Mouse (Mus musculus) lung, embryonic 15.5 days (tissue): ENCODE results near the gene Lrig2. TPM values are rescaled to one million over a fixed set of nuclear protein-coding genes. Genes with fewer than 3 reads are reported as not detected.
"Not testable (repeated sequence)": the region's sequence is repeated elsewhere in the genome, so short reads cannot be mapped to it uniquely, and the experiment has no call there.

ENCODE experiments used
- ATAC-seq: fragments of 200-750 bp; cut with Nextera tagmentation; 2 replicates; pipeline ENCODE4 v1.8.0; 2017; ENCODE audit warnings: moderate number of reproducible peaks, borderline replicate concordance; ENCODE audit not compliant: low FRiP score, low TSS enrichment; ENCODE audit errors: extremely low read depth
- H3K27ac ChIP-seq: fragments of 300-500 bp; sonication (generic); 2 replicates; pipeline ENCODE4 v1.5.1; 2015; ENCODE audit warnings: moderate library complexity, mild to moderate bottlenecking, inconsistent platforms
- H3K27me3 ChIP-seq: fragments of 300-500 bp; sonication (generic); 2 replicates; pipeline ENCODE4 v1.6.1; 2015; ENCODE audit warnings: inconsistent platforms
- H3K36me3 ChIP-seq: fragments of 300-500 bp; sonication (generic); 2 replicates; pipeline ENCODE4 v1.6.1; 2015; ENCODE audit warnings: inconsistent platforms
- H3K4me1 ChIP-seq: fragments of 300-500 bp; sonication (generic); 2 replicates; pipeline ENCODE4 v1.6.1; 2015; ENCODE audit warnings: inconsistent platforms
- H3K4me2 ChIP-seq: fragments of 300-500 bp; sonication (generic); 2 replicates; pipeline ENCODE4 v1.6.1; 2015; ENCODE audit warnings: inconsistent platforms, mild to moderate bottlenecking, moderate library complexity
- H3K4me3 ChIP-seq: fragments of 300-500 bp; sonication (generic); 2 replicates; pipeline ENCODE4 v1.5.1; 2015; ENCODE audit warnings: mild to moderate bottlenecking, inconsistent platforms
- H3K9ac ChIP-seq: fragments of 300-500 bp; sonication (generic); 2 replicates; pipeline ENCODE4 v1.6.1; 2015; ENCODE audit warnings: inconsistent platforms
- H3K9me3 ChIP-seq: fragments of 300-500 bp; sonication (generic); 2 replicates; pipeline ENCODE4 v1.6.1; 2016; ENCODE audit warnings: inconsistent platforms
- WGBS: fragments of 180-500 bp; shearing (Covaris S2); methylation state at CpG from one replicate; pipeline ENCODE4 v1.1.7; 2015; 5-methylcytosine and 5-hydroxymethylcytosine counted together
- polyA plus RNA-seq: library from polyadenylated mRNA; unstranded; fragments of >200 nt; fragmentation: Nextera tagmentation; extraction: Ambion mirVana; gene quantifications from 2 replicates; pipeline ENCODE4 v1.2.1, GENCODE M21; 2015

Lrig2 gene
- polyA plus RNA-seq, 1 experiment from 2014 or later: 15.4 TPM

DNA sequence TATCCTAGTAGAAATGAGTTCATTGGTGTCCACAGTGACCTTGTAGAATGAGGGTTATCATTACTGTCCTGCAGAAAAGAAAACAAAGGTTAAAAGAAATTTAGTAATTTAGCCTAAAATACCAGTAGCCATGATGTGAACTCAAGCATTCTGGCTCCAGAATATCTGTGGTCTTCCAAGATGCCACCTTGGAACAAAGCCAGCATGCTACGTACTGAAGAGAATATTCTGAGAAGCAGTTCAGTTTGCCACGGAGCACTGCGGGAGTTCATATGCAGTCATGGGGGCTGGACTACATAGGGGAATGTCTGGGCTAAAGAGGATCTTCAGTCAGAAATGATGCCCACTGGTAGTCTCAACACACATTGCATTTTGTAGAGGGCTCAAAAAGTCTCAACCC, 67.6 kb downstream of the Lrig2 start:
- H3K4me3 ChIP-seq: no peak overlapping the region
- ATAC-seq: no peak
- no peaks in the 10 kb centered on the region for H3K27me3 ChIP-seq
- no peak overlapping the region for H3K9ac ChIP-seq
- H3K9me3 ChIP-seq: no peaks in the 10 kb centered on the region
- H3K4me1 ChIP-seq: peaks cover 28% of the 10 kb centered on the region
- no peak overlapping the region for H3K27ac ChIP-seq
- H3K4me2 ChIP-seq: no peak overlapping the region
- no peaks in the 10 kb centered on the region for H3K36me3 ChIP-seq
- WGBS: 63% methylated on average over 3 of the region's 3 CpGs

DNA sequence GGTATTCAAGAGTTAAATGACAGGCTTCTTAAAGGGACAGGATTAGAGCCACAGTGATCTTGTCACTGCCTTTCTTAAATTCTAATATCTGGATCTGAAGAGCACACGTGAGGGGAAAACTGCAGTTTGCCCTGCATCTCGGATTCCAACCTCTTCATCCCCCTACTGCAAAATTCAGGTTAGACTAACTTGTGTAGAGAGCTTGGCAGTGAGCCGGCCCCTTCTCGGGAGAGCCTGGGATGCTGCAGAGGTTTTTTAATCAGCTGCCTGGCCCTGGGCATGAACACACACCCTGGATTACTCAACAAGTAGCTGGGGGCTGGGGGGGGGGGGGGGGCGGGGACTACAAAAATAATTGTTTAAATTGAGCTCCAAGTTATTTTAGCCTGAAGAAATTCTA, 69.4 kb downstream of the Lrig2 start:
- no peaks in the 10 kb centered on the region for H3K36me3 ChIP-seq
- H3K4me1 ChIP-seq: peaks cover 30% of the 10 kb centered on the region
- ATAC-seq: no peak
- H3K27ac ChIP-seq: peak overlapping the region; percentile 90
- H3K4me2 ChIP-seq: peak overlapping the region; percentile 48
- H3K4me3 ChIP-seq: peak overlapping the region; percentile 12; the same call in 1 of the 2 replicates
- H3K27me3 ChIP-seq: no peaks in the 10 kb centered on the region
- H3K9me3 ChIP-seq: no peaks in the 10 kb centered on the region
- peak overlapping the region; percentile 39; the same call in 1 of the 2 replicates for H3K9ac ChIP-seq
- WGBS: 12% methylated on average over 5 of the region's 5 CpGs

DNA sequence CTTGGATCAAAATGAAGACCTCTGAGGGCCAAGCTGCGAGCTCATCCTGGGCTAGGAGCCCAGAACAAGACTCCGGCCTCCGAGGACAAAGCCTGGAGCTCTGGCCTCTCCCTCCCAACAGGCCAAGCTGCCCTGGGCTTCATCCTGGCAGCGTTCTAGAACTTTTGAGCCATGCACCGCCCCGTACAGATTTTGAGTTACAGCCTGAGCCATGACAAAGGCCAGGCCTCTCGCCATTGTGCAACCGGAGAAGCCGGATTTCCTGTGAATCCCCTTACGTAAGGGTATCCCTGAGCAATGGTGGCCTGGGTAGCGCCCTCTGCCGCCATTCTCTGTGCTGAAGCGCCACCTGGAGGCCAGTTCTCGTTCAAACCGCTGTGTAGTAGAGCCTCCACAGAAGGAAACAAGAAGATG, 69.8 kb downstream of the Lrig2 start:
- Histone ChIP-seq H3K4me1 (peaks cover 30% of the 10 kb centered on the region), H3K4me3 (peak overlapping the region; percentile 12; the same call in 1 of the 2 replicates), H3K9ac (peak overlapping the region; percentile 39; the same call in 1 of the 2 replicates), H3K27me3 (no peaks in the 10 kb centered on the region), H3K27ac (peak overlapping the region; percentile 90), H3K4me2 (peak overlapping the region; percentile 48), H3K9me3 (no peaks in the 10 kb centered on the region), H3K36me3 (no peaks in the 10 kb centered on the region)
- ATAC-seq: peak; percentile 95
- WGBS: 2% methylated on average over 15 of the region's 15 CpGs

DNA sequence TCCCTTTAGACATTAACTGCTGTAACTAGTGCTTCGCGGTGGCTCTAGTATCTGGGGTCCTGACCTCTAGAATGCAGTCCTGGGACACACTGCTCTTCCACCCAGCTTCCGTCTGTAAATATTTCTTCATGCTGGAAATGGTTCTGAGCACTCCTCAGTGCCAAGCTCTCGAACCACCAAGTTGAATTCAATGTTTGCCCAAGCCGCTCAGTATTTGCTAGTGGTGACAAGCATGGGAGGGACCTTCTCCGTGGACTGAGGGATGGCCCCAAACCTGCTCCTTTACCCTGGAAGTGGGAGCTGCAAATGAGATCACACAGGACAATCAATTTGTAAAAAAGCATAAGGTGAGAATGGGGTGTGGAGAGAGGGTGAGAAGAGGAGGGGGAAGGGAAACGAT, 70.3 kb downstream of the Lrig2 start:
- Histone ChIP-seq H3K27ac (peak overlapping the region; percentile 90), H3K9ac (peak overlapping the region; percentile 14; the same call in 1 of the 2 replicates), H3K36me3 (no peaks in the 10 kb centered on the region), H3K4me1 (peaks cover 30% of the 10 kb centered on the region), H3K4me2 (peak overlapping the region; percentile 48), H3K4me3 (peak overlapping the region; percentile 12; the same call in 1 of the 2 replicates), H3K27me3 (no peaks in the 10 kb centered on the region), H3K9me3 (no peaks in the 10 kb centered on the region)
- ATAC-seq: peak; percentile 50; the same call in 1 of the 2 replicates
- 50% methylated on average over 7 of the region's 7 CpGs for WGBS

DNA sequence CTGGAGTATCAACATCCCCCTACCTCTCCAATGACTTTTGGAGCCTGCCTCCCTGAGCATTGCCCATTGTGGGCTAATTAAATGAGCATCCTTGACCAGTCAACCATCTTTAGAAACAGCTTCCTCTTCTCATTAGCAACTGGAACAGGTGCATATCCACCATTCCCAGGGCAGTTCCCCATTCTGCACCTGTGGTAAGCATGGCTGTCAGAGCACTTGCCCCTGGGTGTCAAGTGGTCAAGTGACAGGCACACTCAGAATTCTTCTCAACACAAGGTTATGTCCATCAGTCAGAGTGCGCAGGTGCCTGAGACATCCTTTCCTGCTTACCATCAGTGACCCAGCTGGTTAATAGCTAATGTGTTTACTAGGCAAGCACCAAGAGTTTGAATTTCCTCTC, 72.9 kb downstream of the Lrig2 start:
- Histone ChIP-seq H3K9ac (no peak overlapping the region), H3K36me3 (no peaks in the 10 kb centered on the region), H3K27ac (no peak overlapping the region), H3K9me3 (no peaks in the 10 kb centered on the region), H3K4me2 (no peak overlapping the region), H3K4me3 (no peak overlapping the region), H3K27me3 (no peaks in the 10 kb centered on the region), H3K4me1 (peaks cover 30% of the 10 kb centered on the region)
- WGBS: 83% methylated on average over 1 of the region's 1 CpGs
- ATAC-seq: no peak

DNA sequence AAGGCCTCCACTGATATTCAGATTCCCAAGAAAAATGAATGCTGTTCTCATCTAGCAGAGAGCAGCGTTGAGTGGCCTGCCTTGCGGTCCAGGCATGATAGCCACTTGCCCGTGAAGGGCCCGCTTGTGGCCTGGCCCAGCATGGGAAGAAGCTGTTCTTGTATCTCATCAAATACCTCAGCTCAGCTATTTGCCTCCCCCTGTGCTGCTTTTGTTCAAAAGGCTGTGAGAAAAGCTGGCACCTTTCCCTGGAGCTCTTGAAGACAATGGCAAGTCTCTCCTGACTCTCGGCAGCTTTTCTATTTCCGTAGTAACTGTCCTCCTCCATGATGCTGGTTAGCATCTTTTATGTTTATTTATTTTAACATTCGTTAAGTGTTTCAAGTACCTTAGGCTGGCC, 74.1 kb downstream of the Lrig2 start:
- Histone ChIP-seq H3K9ac (no peak overlapping the region), H3K36me3 (no peaks in the 10 kb centered on the region), H3K27ac (no peak overlapping the region), H3K9me3 (no peaks in the 10 kb centered on the region), H3K27me3 (no peaks in the 10 kb centered on the region), H3K4me3 (no peak overlapping the region), H3K4me1 (peaks cover 30% of the 10 kb centered on the region), H3K4me2 (no peak overlapping the region)
- WGBS: 54% methylated on average over 7 of the region's 7 CpGs
- no peak for ATAC-seq

DNA sequence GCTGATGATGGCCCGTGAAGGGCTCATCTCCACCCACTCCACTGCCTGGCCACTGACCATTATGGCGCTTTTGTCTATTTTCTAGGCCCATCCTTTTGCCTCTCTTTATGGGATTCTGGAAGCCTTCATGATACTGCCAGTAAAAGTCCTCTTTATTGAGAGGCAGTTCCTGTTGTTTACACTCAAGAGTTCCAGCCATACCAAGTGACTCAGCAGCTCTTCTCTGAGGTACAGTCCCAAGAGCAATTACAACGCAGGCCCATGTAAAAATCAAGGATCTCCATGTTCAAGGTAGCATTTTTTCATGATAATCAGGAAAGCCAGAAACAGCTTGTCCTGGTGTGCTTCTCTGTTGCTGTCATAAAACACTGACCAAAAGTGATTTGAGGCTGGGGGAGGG, 75.8 kb downstream of the Lrig2 start:
- Histone ChIP-seq H3K4me2 (no peak overlapping the region), H3K4me1 (peaks cover 31% of the 10 kb centered on the region), H3K27ac (no peak overlapping the region), H3K9me3 (no peaks in the 10 kb centered on the region), H3K36me3 (no peaks in the 10 kb centered on the region), H3K27me3 (no peaks in the 10 kb centered on the region), H3K9ac (no peak overlapping the region), H3K4me3 (no peak overlapping the region)
- ATAC-seq: no peak
- WGBS: 91% methylated on average over 3 of the region's 3 CpGs

DNA sequence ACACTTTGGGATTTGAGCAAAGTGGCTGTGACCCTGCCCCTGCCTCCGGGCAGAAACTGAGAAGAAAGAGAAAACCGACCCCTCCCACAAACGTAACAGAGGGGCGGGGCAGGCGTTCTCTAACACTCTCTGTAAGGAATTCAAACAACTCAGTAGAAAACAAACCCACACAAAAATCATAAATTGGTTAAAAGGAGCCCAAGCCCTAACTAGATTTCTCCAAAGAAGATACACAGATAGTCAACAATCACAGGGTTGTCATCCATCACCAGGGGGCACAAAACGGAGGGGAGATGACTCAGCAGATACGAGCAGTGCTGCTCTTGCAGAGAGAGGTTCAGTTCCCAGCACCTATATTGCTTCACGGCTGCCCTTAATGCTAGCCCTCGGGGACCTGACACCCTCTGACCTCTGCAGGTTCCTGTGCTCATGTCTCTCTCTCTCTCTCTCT, 77.4 kb downstream of the Lrig2 start:
- peak overlapping the region; percentile 14 for H3K4me3 ChIP-seq
- H3K9ac ChIP-seq: no peak overlapping the region
- H3K4me2 ChIP-seq: peak overlapping the region; percentile 49
- peaks cover 25% of the 10 kb centered on the region for H3K4me1 ChIP-seq
- 4% methylated on average over 9 of the region's 9 CpGs for WGBS
- H3K9me3 ChIP-seq: no peaks in the 10 kb centered on the region
- ATAC-seq: no peak
- H3K27me3 ChIP-seq: no peaks in the 10 kb centered on the region
- no peak overlapping the region for H3K27ac ChIP-seq
- H3K36me3 ChIP-seq: no peaks in the 10 kb centered on the region

DNA sequence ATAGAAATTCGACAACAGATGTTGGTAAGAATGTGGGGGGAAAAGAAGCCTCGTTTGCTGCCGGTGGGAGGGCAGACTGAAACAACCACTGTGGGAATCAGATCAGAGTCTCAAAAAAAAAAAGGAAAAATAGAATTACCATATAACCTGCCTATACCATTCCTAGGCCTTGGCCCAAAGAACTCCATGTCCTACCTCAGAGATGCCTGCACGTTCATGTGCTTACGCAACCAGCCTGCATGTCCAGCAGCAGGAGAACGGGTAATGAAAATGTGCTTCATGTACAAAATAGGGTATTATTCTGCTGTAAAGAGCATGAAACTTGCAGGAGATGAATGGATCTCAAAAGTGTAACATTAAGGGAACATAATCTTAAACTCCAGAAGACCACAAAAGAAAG, 79.1 kb downstream of the Lrig2 start:
- Histone ChIP-seq H3K36me3 (no peaks in the 10 kb centered on the region), H3K9me3 (no peaks in the 10 kb centered on the region), H3K27me3 (no peaks in the 10 kb centered on the region), H3K4me1 (peaks cover 25% of the 10 kb centered on the region), H3K4me2 (no peak overlapping the region), H3K4me3 (no peak overlapping the region), H3K9ac (no peak overlapping the region), H3K27ac (peak overlapping the region; percentile 60)
- 66% methylated on average over 6 of the region's 6 CpGs for WGBS
- ATAC-seq: no peak

DNA sequence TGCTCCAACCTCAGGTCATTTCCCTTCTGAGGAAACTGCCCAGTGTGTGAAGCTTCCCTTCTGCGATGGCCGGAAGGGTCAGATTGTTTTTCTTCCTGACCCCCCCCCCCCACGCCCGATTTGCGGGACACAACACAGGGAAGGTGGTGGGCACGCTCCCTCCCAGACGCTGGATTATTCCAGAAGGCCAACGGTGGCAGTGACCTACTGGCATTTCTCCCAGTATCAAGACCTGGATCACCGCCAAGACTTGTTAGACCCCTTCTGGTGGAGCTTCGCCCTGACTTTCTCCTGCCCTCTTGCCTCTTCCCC, 79.9 kb downstream of the Lrig2 start:
- Histone ChIP-seq H3K36me3 (no peaks in the 10 kb centered on the region), H3K4me3 (no peak overlapping the region), H3K4me1 (peaks cover 23% of the 10 kb centered on the region), H3K4me2 (no peak overlapping the region), H3K27ac (peak overlapping the region; percentile 60), H3K27me3 (no peaks in the 10 kb centered on the region), H3K9ac (no peak overlapping the region), H3K9me3 (no peaks in the 10 kb centered on the region)
- WGBS: 22% methylated on average over 10 of the region's 10 CpGs
- peak; percentile 78; the same call in 1 of the 2 replicates for ATAC-seq

DNA sequence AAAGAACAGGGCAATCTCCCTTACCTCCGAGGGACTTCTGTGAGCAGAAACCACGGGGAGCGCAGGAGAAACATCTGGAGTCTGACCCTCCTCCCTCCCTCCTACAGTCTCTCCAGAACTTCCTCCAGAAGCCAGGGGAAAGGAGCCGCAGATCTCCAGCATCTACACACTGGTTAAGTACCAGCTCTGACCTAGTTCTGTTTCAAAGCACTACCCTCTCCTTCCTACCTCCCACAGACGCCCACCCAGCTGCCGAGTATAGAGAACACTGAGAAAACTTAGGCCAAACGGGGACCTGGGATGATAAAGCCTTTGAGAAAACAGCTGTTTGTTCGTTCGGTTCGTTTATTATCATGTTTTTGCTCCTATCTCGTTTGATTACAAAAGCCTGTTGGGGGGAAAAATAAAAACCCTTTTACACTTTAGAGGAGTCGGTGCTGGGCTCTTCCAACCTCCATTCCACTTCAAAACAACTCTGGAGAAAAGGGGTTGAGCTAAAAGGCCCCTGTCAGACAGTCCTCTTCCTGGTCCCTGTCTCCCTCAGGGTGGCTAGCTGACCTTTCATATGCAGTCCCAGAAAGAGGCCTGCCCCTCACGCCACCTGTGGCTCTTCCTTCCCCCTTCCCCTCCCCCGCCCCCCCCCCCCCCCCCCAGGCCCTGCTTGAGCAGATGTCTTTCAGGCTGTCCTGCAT, 80.4 kb downstream of the Lrig2 start:
- H3K9ac ChIP-seq: no peak overlapping the region
- no peak; the same call in 1 of the 2 replicates for ATAC-seq
- H3K27ac ChIP-seq: peak overlapping the region; percentile 59
- peaks cover 23% of the 10 kb centered on the region for H3K4me1 ChIP-seq
- no peaks in the 10 kb centered on the region for H3K27me3 ChIP-seq
- H3K9me3 ChIP-seq: no peaks in the 10 kb centered on the region
- 21% methylated on average over 13 of the region's 14 CpGs for WGBS
- no peak overlapping the region for H3K4me3 ChIP-seq
- peak overlapping the region; percentile 19; the same call in 1 of the 2 replicates for H3K4me2 ChIP-seq
- no peaks in the 10 kb centered on the region for H3K36me3 ChIP-seq

DNA sequence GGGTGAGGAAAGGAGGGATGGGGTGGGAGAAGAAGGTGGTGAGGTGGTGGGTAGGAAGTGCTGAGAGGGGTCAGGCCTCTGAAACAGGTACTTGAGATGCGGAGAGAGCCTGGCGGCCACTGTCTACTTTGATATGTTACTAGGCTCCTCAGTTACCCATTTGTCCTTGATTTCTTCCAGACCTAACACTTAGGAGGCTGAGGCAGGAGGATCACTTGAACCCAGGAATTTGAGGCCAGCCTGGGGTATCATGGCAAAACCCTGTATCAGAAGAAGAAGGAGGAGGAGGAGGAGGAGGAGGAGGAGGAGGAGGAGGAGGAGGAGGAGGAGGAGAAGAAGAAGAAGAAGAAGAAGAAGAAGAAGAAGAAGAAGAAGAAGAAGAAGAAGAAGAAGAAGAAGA, 84.4 kb downstream of the Lrig2 start:
- not testable (repeated sequence) for H3K27me3 ChIP-seq, H3K4me3 ChIP-seq, H3K9ac ChIP-seq, H3K27ac ChIP-seq, H3K36me3 ChIP-seq, ATAC-seq, H3K4me2 ChIP-seq, H3K9me3 ChIP-seq
- H3K4me1 ChIP-seq: peaks cover 16% of the 10 kb centered on the region; the same call in 1 of the 2 replicates
- WGBS: 89% methylated on average over 2 of the region's 2 CpGs
